Mouse (Mus musculus) hindlimb bud, embryonic 11.5 days (tissue): Measurements from ENCODE around the gene Ica1.

Experiments used
- DNase-seq: peaks from one replicate; pipeline ENCODE4 v3.0.0-alpha.2; 2012; ENCODE audit warnings: low read depth, low spot score; ENCODE audit errors: extremely low spot score

Ica1 gene

GRCm38 (mm10) chr6:8778296-8778649 lies at the start of gene Ica1:
Gene Ica1 (minus strand): TSS chr6:8778488.
- DNase-seq = no peak

DNA sequence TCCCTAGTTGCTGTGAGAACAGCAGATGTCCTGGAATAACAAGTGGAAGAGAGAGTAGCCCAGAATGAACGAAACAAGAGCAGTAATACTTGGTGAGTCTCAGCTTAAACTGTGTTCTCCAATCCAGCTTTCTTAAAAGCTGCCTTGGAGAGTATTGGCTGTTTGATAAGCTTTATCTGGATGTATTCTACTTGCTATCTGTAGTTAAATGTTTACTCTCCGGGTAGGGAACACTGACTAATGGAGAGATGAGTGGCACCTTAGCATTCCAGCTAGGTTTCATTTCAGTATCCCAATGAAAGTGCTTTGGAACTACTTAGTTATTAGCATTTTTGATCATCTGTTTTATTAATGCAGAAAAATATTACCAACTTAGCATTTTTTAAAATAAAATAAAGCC lies 41.6 kb upstream of the Ica1 start:
- DNase-seq = no peak

DNA sequence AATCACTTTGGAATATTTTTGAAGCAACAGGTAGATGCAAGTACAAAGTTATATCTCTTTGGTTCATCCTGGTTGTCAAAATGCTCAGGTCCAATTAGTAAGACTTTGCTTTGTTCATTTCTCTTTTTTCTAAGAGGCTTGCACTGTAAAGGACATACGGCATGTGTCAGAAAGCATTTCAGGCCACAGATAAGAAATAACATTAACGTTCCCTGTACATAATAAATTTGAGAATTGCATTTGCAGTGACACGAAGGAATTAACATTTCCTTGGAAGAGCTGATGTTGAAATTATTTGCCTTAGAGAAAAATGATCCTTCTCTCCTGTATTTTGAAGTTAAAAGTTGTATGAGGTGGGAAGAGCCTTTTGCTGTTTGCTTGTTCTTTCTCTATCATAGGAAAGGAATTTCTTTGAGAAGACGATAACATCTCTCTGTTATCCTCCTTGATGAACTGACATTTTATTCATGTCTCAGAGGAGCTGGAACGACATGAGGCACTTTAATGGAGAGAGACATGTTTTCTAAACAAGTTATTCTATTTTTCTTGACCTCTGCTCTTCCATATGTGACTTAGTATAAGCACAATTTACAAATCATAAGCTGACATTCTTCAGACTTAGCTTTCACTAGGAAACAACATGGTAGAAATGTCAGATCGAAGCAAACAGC lies 36.2 kb upstream of the Ica1 start:
- no peak for DNase-seq

DNA sequence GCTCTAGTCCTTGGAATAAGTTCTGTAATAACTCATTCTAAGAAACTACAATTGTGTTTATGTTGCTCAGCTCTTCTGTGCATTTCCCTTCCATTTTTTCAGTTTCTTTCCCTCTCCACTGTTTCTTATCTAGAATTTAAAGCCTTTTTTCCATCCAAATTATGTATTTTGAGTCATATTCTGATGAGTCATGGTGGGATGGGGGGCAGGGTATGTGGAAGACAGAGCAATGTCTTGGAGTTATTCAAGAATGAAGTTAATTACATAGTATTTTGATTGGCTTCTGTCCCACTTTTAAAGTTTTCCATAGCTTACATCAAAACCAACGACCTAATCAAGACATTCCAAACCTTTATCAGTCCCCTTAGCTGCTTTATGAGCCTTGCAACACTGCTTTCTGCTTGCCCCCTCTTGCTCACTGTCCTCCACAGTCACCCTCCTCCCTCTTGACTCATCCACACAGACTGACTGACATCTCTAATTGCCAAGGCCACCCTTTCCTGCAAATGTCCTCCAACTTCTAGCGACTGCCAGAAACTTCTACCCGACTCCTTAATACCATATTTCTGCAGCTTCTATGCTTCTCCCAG lies 24.4 kb upstream of the Ica1 start:
- no peak for DNase-seq

- DNase-seq = no peak
Measured at GRCm38 (mm10) chr6:8792385-8792784, 14.1 kb upstream of the Ica1 start.

GRCm38 (mm10) chr6:8791781-8792180 lies 13.5 kb upstream of the Ica1 start:
- DNase-seq = no peak

DNA sequence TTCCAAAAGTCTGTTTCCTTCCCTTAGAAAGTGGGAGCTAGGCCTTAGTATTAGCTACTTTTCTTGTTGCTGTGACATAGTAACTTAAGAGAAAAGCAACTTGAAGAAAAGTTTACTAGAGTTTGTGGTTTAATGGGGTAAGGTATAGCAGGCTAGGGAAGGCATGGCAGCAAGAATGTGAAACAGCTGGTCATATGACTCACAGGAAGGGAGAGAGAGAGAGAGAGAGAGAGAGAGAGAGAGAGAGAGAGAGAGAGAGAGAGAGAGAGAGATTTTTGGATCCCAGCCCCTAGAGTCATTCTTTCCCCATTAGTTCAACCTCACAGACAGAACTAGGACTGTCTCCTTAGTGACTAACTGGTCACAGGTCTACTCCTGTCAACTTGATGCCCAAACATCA lies 2.3 kb upstream of the Ica1 start:
- DNase-seq = no peak

GRCm38 (mm10) chr6:8777411-8778295 lies 635 bp downstream of the Ica1 start:
- DNase-seq = no peak

DNA sequence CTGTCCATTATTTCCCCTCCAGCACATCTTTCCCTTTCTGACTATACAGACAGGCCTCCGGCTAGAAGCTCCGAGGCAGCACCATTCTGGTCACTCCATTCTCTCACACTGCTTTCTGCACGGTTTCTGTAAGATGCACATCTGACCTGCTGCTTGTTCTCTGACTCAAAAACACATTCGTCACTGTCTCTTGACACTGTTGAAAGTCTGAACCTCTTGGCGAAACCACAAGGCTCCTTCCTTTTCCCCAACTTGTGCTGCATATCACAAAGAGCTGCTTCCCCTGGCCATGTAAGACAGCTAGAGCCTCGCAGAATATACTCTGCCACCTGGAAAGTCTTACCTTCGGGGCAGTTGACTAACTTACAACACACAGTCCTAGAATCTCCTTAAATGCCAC lies 6.7 kb downstream of the Ica1 start:
- DNase-seq = no peak

DNA sequence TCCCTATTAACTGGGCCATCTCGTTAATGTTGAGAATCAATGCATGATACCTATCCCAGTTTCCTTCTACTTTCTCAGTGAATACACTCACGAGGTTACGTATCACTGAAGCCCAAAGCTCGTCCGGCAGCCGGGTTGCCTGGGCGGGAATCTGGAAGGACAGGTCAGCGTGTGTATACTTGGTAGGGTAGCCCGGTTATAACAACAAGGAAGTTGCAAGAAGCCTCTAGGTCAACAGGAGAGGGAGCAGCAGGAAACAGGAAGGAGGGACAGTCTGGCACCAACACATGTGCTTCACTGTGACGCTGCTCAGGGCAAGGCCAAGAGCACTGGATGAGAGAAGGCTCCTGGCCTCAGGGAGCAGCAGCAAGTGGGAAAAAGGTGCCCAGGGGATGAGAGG lies 7.9 kb downstream of the Ica1 start:
- no peak for DNase-seq

- no peak for DNase-seq
Measured at GRCm38 (mm10) chr6:8769803-8770202, 8.5 kb downstream of the Ica1 start.

DNA sequence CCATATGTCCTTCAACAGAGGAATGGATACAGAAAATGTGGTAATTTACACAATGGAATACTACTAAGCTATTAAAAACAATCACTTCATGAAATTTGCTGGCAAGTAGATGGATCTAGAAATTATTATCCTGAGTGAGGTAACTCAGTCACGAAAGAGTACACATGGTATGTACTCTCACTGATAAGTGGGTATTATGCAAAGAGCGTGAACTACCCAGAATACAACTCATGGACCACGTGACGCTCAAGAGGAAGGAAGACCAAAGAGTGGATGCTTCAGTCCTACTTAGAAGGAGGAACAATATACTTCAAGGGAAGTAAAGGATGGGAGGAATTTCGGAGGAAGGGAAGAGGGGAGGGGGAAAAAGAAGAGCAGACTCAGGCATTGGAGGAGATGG lies 11.6 kb downstream of the Ica1 start:
- DNase-seq = no peak

GRCm38 (mm10) chr6:8765801-8766200 lies 12.5 kb downstream of the Ica1 start:
- no peak for DNase-seq

DNA sequence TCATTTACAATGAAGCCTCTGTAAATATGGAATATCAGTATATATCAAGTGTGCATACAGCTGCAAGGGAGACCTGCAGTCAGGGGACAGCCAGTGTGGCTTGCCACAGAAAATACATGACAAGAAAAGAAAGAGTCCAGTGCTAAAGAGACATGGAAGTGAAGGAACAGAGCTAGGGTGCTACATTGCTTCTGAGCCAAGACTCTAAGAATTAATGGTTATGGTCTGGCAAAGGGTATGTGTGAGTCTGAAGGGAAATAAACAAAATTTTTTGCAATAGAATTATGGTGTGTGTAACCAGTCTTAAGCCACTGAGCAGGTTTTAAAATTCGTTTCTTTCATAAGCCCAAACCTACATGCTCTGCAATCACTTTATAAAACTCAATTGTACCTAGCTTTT lies 13.2 kb downstream of the Ica1 start:
- DNase-seq = no peak

DNA sequence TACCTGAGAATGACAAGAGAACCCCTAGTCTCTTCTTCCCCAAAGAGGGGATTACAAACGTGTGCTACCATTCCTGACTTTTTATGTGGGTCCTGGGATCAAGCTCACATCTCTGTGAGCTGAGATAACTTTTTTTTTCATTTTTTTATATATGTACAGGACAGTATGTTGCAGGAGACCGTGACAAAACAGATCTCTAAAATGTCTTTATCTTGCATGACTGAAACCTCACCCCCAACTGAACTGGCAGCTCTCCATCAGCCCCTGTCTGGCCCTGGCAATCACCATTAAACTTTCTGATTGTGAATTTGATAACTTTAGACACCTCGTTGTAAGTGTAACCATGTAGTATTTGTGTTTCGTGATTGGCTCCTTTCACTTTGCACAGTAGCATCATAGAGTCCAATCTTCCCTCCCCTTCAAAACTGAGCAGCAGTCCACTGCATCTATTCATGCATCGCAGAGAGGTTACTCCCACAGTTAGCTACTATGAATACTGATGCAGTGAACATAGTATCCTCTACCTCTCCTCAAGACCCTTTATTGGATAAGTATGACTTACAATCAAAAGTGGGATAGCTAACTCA lies 17.5 kb downstream of the Ica1 start:
- no peak for DNase-seq

DNA sequence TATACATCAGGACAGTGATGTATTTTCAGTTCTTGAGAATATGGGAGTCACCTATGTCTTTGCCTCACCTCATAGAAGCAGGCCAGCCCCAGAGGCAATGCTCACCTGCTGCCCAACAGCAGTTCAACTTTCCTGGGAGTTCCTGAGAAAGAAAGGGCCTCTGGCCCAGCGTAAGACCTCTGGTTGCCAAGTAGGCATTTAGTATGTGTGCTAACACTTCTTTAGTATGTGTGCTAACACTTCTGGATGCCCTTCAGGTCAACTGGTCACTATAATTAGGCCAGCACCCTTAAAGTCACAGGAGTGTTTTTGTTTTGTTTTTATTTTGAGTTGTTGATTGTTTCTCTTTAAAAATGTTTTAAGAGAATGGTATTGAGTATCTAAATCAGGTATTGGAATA lies 18.4 kb downstream of the Ica1 start:
- DNase-seq = no peak

GRCm38 (mm10) chr6:8755760-8756276 lies 22.5 kb downstream of the Ica1 start:
- DNase-seq = no peak

DNA sequence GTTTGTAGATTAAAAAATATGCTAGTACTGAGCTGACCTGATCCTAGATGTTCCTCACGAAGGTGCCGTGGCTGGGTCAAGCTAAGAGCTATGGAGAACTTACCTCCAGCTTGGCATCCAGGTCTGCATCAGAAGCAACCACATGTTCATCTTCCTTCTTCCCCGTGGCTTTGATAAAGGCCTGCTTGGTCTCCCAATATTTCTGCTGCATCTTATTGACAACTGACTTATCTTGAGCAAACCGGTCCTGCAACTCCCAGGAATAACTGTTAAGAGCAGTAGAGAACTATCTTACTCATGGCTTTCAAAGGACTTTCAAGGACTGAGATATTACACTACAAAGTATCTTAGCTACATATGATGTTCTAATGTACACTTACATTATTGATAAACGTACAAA lies 23.8 kb downstream of the Ica1 start:
- DNase-seq = no peak

DNA sequence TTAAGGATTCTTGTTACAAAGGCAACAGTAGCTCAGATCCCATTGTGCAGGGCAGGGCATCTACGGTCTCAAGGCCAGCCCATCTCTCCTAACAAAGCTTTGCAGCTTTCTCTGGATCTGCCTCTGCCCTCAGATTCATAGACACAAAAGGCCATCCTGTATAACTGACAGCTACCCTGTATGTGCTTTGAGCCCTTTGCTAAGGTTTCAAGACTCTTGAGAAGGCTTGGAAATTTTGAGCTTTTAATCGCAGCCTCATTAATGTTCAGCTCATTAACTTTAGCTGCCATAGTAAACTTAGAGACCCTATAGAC lies 24.6 kb downstream of the Ica1 start:
- DNase-seq = no peak

DNA sequence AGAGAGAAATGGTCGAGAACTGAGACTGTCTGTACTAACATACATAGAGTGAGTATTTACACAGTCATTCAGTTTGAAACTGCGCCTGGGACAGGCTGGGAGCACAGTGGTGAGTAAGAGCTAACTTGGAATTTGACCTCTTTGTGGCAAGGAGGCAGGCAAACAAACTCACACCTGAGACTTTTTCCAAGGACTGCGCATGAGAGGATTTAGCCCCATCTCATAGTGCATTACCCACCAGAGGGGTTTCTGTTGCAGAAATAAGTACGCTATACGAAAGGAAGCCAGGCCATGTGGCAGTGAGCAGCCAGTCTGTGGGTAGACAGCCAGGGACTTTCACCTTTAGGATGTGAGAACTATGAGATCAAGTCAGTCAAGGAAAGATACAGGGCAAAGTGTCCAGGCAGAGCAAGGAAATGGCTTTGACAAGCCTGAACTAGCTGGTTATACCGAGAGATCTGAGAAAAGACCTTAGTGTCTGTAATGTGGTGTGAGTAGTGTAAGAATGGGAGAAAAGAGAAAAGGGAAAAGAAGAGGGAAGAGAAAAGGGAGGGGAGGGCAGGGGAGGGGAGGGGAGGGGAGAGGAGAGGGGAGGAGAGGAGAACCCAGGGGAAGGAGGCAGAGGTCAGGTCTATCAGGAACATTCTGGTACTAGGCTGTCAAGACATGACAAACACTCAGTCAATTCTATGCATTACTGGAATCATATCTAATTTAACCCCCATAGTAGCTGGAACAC lies 25.1 kb downstream of the Ica1 start:
- no peak for DNase-seq

DNA sequence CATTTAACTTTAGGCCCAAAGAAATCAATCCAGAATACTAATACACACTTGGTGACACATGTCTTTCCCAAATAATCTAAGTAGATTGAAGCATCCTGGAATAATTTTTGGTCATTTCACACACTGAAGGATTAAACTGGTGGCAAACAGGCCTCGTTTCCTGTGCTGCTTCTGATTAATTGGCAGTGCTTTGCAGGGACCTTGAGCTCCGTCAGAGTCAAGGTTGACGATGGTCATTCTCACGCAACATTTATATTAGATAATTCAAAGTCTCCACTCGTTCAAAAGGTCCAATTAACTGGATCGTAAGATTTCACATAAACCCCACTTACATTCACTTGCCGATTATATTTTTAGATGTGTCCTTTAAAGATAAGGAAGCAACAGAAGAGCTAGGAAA lies 33.4 kb downstream of the Ica1 start:
- DNase-seq = no peak
